Mouse (Mus musculus): ENCODE results near the gene Cib1.

DNA sequence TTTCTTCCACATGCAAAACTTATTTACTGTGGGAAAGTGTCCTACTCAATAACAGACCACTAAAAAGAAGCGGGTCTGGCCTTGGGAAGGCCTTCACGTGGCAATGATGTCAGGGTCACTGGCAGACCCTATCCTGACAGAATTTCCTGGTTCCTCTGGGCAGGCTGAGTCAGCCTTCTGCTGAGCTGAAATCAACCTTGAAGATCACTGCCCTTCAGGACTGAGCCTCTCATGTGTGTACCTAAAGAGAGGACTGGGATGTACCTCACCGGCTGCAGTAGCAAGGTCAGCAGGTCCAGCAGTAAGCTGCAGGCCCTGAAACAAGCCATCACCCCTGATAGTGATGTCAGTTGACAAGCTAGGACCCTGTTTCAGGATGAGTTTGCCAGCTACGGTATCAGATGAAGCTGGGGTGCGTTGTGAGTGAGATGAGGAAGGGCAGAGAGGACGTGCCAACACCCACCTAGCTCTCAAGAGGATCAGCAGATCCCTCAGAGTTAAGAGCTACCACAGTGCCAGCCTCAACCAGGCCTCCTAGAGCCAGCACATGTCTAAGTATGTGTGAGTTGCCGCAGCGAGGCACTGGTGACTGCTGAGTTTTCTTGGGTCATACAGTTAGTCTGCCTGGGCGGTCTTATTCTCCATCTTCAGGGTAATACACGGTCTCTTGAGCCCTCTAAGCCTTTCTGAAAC, 54.4 kb downstream of the Cib1 start:
- no peak for TF ChIP-seq CTCF (IDR thresholded peaks at IDR 0.05; ENCODE audit: low read depth)
- no peak for TF ChIP-seq EP300 (IDR thresholded peaks at IDR 0.05; ENCODE audit: low read depth)

All from liver, embryonic 14.5 days (tissue).